ENCODE assay signal across 8 mouse cellular contexts in genomic region chrX:74254888-74255565, GRCm38 (mm10). TPM values are rescaled to one million over a fixed set of nuclear protein-coding genes. Genes with fewer than 3 reads are reported as not detected.
A peak's percentile ranks its signal among the peaks of the same experiment; 100 is the strongest.
DNase-seq lines count a peak whose midpoint lies in the region; ATAC-seq and TF ChIP-seq lines count a peak whose summit lies in the region.

No protein-coding gene starts in this region.

- no peak for TF ChIP-seq CTCF in MEL (IDR thresholded peaks at IDR 0.05 in 2 of 3, conservative IDR thresholded peaks at IDR 0.05 in 1 of 3; ENCODE audit: control insufficient read depth in 1 of 3, insufficient read depth in 1 of 3, low read depth in 2 of 3, low read length in 3 of 3, poor library complexity in 1 of 3, severe bottlenecking in 1 of 3)

- peaks cover 9% of the 10 kb centered on the region for H3K4me1 ChIP-seq in heart, embryonic 13.5 days
- H3K4me1 ChIP-seq in MEL (ENCODE audit: control insufficient read depth in 1 of 2, insufficient read depth in 2 of 2, low read length in 2 of 2) = peaks cover 0 to 6% of the 10 kb centered on the region in 2 experiments; a peak in 2 of 4 replicates
- peaks cover 5% of the 10 kb centered on the region for H3K4me1 ChIP-seq in hindbrain, embryonic 10.5 days (replicated peaks)

- TF ChIP-seq RAD21 in MEL (IDR thresholded peaks at IDR 0.05; ENCODE audit: low read depth, low read length) = no peak

- H3K27ac ChIP-seq in heart, embryonic 13.5 days (replicated peaks) = peak overlapping the region; percentile 93
- H3K27ac ChIP-seq in MEL (ENCODE audit: control insufficient read depth, low read depth, low read length) = peak overlapping the region; percentile 92
- peak overlapping the region; percentile 92 for H3K27ac ChIP-seq in hindbrain, embryonic 10.5 days

- H3K4me2 ChIP-seq in heart, embryonic 13.5 days = peak overlapping the region; percentile 74

- ATAC-seq in heart, embryonic 13.5 days (ENCODE audit: extremely low read depth, insufficient number of reproducible peaks, low FRiP score, low TSS enrichment) = 0 out of 2 replicates have a peak, but pooled peaks have one; percentile 7
- ATAC-seq in megakaryocyte, adult 5-6 weeks (ENCODE audit: poor library complexity, severe bottlenecking) = peak; percentile 31

- WGBS in heart, embryonic 13.5 days = 19% methylated on average over 29 of the region's 31 CpGs
- 27% methylated on average over 31 of the region's 31 CpGs for WGBS in hindbrain, embryonic 10.5 days

- no peaks in the 10 kb centered on the region for H3K9me3 ChIP-seq in heart, embryonic 13.5 days
- H3K9me3 ChIP-seq in MEL (replicated peaks; ENCODE audit: insufficient read depth, low read length) = no peaks in the 10 kb centered on the region
- no peaks in the 10 kb centered on the region for H3K9me3 ChIP-seq in hindbrain, embryonic 10.5 days

- peaks cover 24% of the 10 kb centered on the region for H3K36me3 ChIP-seq in heart, embryonic 13.5 days
- H3K36me3 ChIP-seq in MEL (ENCODE audit: control insufficient read depth in 1 of 2, insufficient read depth in 2 of 2, low read length in 2 of 2) = peaks cover 0 to 12% of the 10 kb centered on the region in 2 experiments; a peak in 3 of 4 replicates
- H3K36me3 ChIP-seq in hindbrain, embryonic 10.5 days = peaks cover 31% of the 10 kb centered on the region

- no peak for DNase-seq in heart, postnatal 14 days
- peak; percentile 42 for DNase-seq in MEL (ENCODE audit: low read depth, low spot score)
- no peak for DNase-seq in hindbrain, embryonic 10.5 days (ENCODE audit: low spot score)
- DNase-seq in frontal cortex, postnatal 14 days (ENCODE audit: low spot score in 2 of 2) = no peak
- DNase-seq in gastrocnemius, postnatal 10 days = no peak
- DNase-seq in layer of hippocampus, adult 9-10 months (ENCODE audit: low spot score) = no peak

- H3K79me2 ChIP-seq in MEL (ENCODE audit: control insufficient read depth, insufficient read depth, low read length, poor library complexity) = peaks cover 12% of the 10 kb centered on the region

- no peak for TF ChIP-seq EP300 in MEL (IDR thresholded peaks at IDR 0.05; ENCODE audit: low read depth in 1 of 2, low read length in 2 of 2)

- peak overlapping the region; percentile 89 for H3K9ac ChIP-seq in heart, embryonic 13.5 days
- H3K9ac ChIP-seq in MEL (ENCODE audit: control insufficient read depth, low read depth, low read length, poor library complexity, severe bottlenecking) = peak overlapping the region; percentile 98

- intact Hi-C loops in heart, postnatal 14 days (cut with DNase I) = no loop called here

- H3K4me3 ChIP-seq in heart, embryonic 13.5 days = peak overlapping the region; percentile 66
- H3K4me3 ChIP-seq in MEL (ENCODE audit: control insufficient read depth in 1 of 2, insufficient read depth in 1 of 2, low read depth in 2 of 2, low read length in 2 of 2) = peak overlapping the region; percentile 82 to 93
- peak overlapping the region; percentile 66 for H3K4me3 ChIP-seq in hindbrain, embryonic 10.5 days

- peak in 1 of 2 experiments; percentile 2; a peak in 1 of 4 replicates for TF ChIP-seq POLR2A in MEL (IDR thresholded peaks at IDR 0.05; ENCODE audit: control insufficient read depth in 1 of 2, insufficient read depth in 1 of 2, low read depth in 1 of 2, low read length in 2 of 2, poor library complexity in 1 of 2)

- H3K27me3 ChIP-seq in heart, embryonic 13.5 days (replicated peaks) = no peaks in the 10 kb centered on the region
- H3K27me3 ChIP-seq in MEL (ENCODE audit: control insufficient read depth in 1 of 2, insufficient read depth in 2 of 2, low read length in 2 of 2) = no peaks in the 10 kb centered on the region
- H3K27me3 ChIP-seq in hindbrain, embryonic 10.5 days (ENCODE audit: insufficient read depth, poor library complexity, severe bottlenecking) = peaks cover 6% of the 10 kb centered on the region; the same call in 1 of the 2 replicates

TF ChIP-seq in MEL, 35 proteins besides CTCF, POLR2A, EP300 and RAD21:
- TF ChIP-seq HCFC1 (IDR thresholded peaks at IDR 0.05; ENCODE audit: low read depth, low read length) = 0 out of 2 replicates have a peak, but pooled peaks have one; percentile 0
- TF ChIP-seq ZMIZ1 (IDR thresholded peaks at IDR 0.05; ENCODE audit: low read depth, low read length) = no peak
TF ChIP-seq in MEL: peak in this region for 1.

RNA-seq across cellular contexts. Expression of gene Emd, which starts 0.5 kb away (rescaled TPM):
- polyA plus RNA-seq in heart, embryonic 13.5 days (2015; fragmentation: Nextera tagmentation; extraction: Ambion mirVana) = 16.3 and 17.2 TPM in 2 replicates
- total RNA-seq in heart, postnatal 14 days (2021) = 10 to 100 TPM; 31.4 to 34.6 TPM
- 52.2 and 55.5 TPM in 2 replicates for total RNA-seq in MEL (2012; rRNA removed)
- polyA plus RNA-seq in MEL (2012; ENCODE audit: insufficient read depth in 1 of 2, insufficient read length in 2 of 2, low read depth in 1 of 2, low replicate concordance in 2 of 2, missing spikeins in 1 of 2) = 100 to 1,000 TPM; 130 to 157 TPM
- polyA plus RNA-seq in hindbrain, embryonic 10.5 days (2016; fragmentation: Nextera tagmentation; extraction: Ambion mirVana) = 23.5 and 24.4 TPM in 2 replicates
- total RNA-seq in megakaryocyte, adult 5-6 weeks (2015) = 89.4 and 95.2 TPM in 2 replicates
- total RNA-seq in megakaryocyte, adult 5-6 weeks (2017) = 73.3 and 99.8 TPM in 2 replicates
- 10 to 100 TPM; 23.3 to 25.2 TPM for total RNA-seq in gastrocnemius, postnatal 10 days (2021)

RNA-seq across cellular contexts. Expression of gene Flna, which starts 5.4 kb away (rescaled TPM):
- polyA plus RNA-seq in heart, embryonic 13.5 days (2015; fragmentation: Nextera tagmentation; extraction: Ambion mirVana) = 136 and 154 TPM in 2 replicates
- total RNA-seq in heart, postnatal 14 days (2021) = 100 to 1,000 TPM; 157 to 168 TPM
- total RNA-seq in MEL (2012; rRNA removed) = 111 and 155 TPM in 2 replicates
- polyA plus RNA-seq in MEL (2012; ENCODE audit: insufficient read depth in 1 of 2, insufficient read length in 2 of 2, low read depth in 1 of 2, low replicate concordance in 2 of 2, missing spikeins in 1 of 2) = 100 to 1,000 TPM; 147 to 233 TPM
- 215 and 271 TPM in 2 replicates for polyA plus RNA-seq in hindbrain, embryonic 10.5 days (2016; fragmentation: Nextera tagmentation; extraction: Ambion mirVana)
- 614 and 619 TPM in 2 replicates for total RNA-seq in megakaryocyte, adult 5-6 weeks (2015)
- total RNA-seq in megakaryocyte, adult 5-6 weeks (2017) = 2,027 and 2,122 TPM in 2 replicates
- total RNA-seq in gastrocnemius, postnatal 10 days (2021) = 100 to 1,000 TPM; 113 to 163 TPM

RNA-seq across cellular contexts. Expression of gene Rpl10, which starts 15.6 kb away (rescaled TPM):
- 437 and 511 TPM in 2 replicates for polyA plus RNA-seq in heart, embryonic 13.5 days (2015; fragmentation: Nextera tagmentation; extraction: Ambion mirVana)
- 100 to 1,000 TPM; 153 to 191 TPM for total RNA-seq in heart, postnatal 14 days (2021)
- 3,229 and 3,230 TPM in 2 replicates for total RNA-seq in MEL (2012; rRNA removed)
- 100 to 1,000 TPM in 1 of 2 experiments, not detected in 1; 232 TPM for polyA plus RNA-seq in MEL (2012; ENCODE audit: insufficient read depth in 1 of 2, insufficient read length in 2 of 2, low read depth in 1 of 2, low replicate concordance in 2 of 2, missing spikeins in 1 of 2)
- polyA plus RNA-seq in hindbrain, embryonic 10.5 days (2016; fragmentation: Nextera tagmentation; extraction: Ambion mirVana) = 697 and 756 TPM in 2 replicates
- total RNA-seq in megakaryocyte, adult 5-6 weeks (2015) = 2,650 and 3,055 TPM in 2 replicates
- total RNA-seq in megakaryocyte, adult 5-6 weeks (2017) = 1,311 and 1,465 TPM in 2 replicates
- 100 to 1,000 TPM; 163 to 167 TPM for total RNA-seq in gastrocnemius, postnatal 10 days (2021)

RNA-seq across cellular contexts. Expression of gene Taz, which starts 26.7 kb away (rescaled TPM):
- polyA plus RNA-seq in heart, embryonic 13.5 days (2015; fragmentation: Nextera tagmentation; extraction: Ambion mirVana) = 63.9 and 66.2 TPM in 2 replicates
- total RNA-seq in heart, postnatal 14 days (2021) = 10 to 100 TPM; 39.0 to 42.9 TPM
- total RNA-seq in MEL (2012; rRNA removed) = 26.1 and 28.0 TPM in 2 replicates
- polyA plus RNA-seq in MEL (2012; ENCODE audit: insufficient read depth in 1 of 2, insufficient read length in 2 of 2, low read depth in 1 of 2, low replicate concordance in 2 of 2, missing spikeins in 1 of 2) = 10 to 100 TPM in 1 of 2 experiments, not detected in 1; 34.1 TPM
- 70.6 and 76.1 TPM in 2 replicates for polyA plus RNA-seq in hindbrain, embryonic 10.5 days (2016; fragmentation: Nextera tagmentation; extraction: Ambion mirVana)
- total RNA-seq in megakaryocyte, adult 5-6 weeks (2015) = 45.2 and 49.3 TPM in 2 replicates
- total RNA-seq in megakaryocyte, adult 5-6 weeks (2017) = 28.1 and 33.1 TPM in 2 replicates
- total RNA-seq in gastrocnemius, postnatal 10 days (2021) = 10 to 100 TPM; 41.7 to 47.4 TPM

RNA-seq across cellular contexts. Expression of gene Dnase1l1, which starts 27.1 kb away (rescaled TPM):
- 9.9 and 13.4 TPM in 2 replicates for polyA plus RNA-seq in heart, embryonic 13.5 days (2015; fragmentation: Nextera tagmentation; extraction: Ambion mirVana)
- total RNA-seq in heart, postnatal 14 days (2021) = 10 to 100 TPM; 13.2 to 13.3 TPM
- 5.0 and 5.6 TPM in 2 replicates for total RNA-seq in MEL (2012; rRNA removed)
- 1 to 10 TPM in 1 of 2 experiments, not detected in 1; 9.5 TPM for polyA plus RNA-seq in MEL (2012; ENCODE audit: insufficient read depth in 1 of 2, insufficient read length in 2 of 2, low read depth in 1 of 2, low replicate concordance in 2 of 2, missing spikeins in 1 of 2)
- polyA plus RNA-seq in hindbrain, embryonic 10.5 days (2016; fragmentation: Nextera tagmentation; extraction: Ambion mirVana) = 3.6 and 5.2 TPM in 2 replicates
- 105 and 116 TPM in 2 replicates for total RNA-seq in megakaryocyte, adult 5-6 weeks (2015)
- 63.8 and 69.1 TPM in 2 replicates for total RNA-seq in megakaryocyte, adult 5-6 weeks (2017)
- 10 to 100 TPM; 62.8 to 69.4 TPM for total RNA-seq in gastrocnemius, postnatal 10 days (2021)

Comparison
In these comparisons a context has a peak if more than half of its experiments do, and no peak if none do; other contexts are left out.
1. RNA of gene Rpl10, which starts 15.6 kb away (total RNA-seq): 3,229 to 3,230 TPM in MEL and 1,311 to 3,055 TPM in megakaryocyte, adult 5-6 weeks; 153 to 191 TPM in heart, postnatal 14 days and 163 to 167 TPM in gastrocnemius, postnatal 10 days; every median in the first group is over 4 times any median in the second.
2. Peak in every context shown above with its lines, with median percentiles within 50 percentile points of each other: H3K27ac ChIP-seq and H3K4me3 ChIP-seq.